Mouse (Mus musculus) ES-E14 (cell line): ENCODE measurements around the gene Zfp609. TPM values are rescaled to one million over a fixed set of nuclear protein-coding genes. Genes with fewer than 3 reads are reported as not detected.

Experiments
- DNase-seq: peaks from one replicate; pipeline ENCODE4 v3.0.0-alpha.2; 2013; ENCODE audit warnings: low read depth, low spot score
- H3K27ac ChIP-seq: 2 replicates; pipeline ENCODE4 v1.5.1; 2012; ENCODE audit warnings: low read depth, mild to moderate bottlenecking, low read length, moderate library complexity, mixed read lengths; ENCODE audit not compliant: poor library complexity, insufficient read depth, severe bottlenecking
- H3K36me3 ChIP-seq: 2 replicates; pipeline ENCODE4 v1.6.1; 2012; ENCODE audit warnings: mild to moderate bottlenecking, low read length, moderate library complexity, mixed read lengths; ENCODE audit not compliant: control insufficient read depth, poor library complexity, insufficient read depth, severe bottlenecking
- H3K4me1 ChIP-seq, 2 experiments: fragments of 150-350 bp in 1 of 2; sonication (generic) in 1 of 2; 2 replicates each; pipeline ENCODE4 v1.6.1; 2012; ENCODE audit warnings: low read length in 2 of 2, mild to moderate bottlenecking in 1 of 2, mixed read lengths in 1 of 2; ENCODE audit not compliant: control insufficient read depth in 2 of 2, insufficient read depth in 2 of 2, poor library complexity in 1 of 2
- H3K4me3 ChIP-seq, 2 experiments: fragments of 150-350 bp in 1 of 2; sonication (generic) in 1 of 2; 2 replicates each; pipeline ENCODE4 v1.5.1; 2012; ENCODE audit warnings: low read length in 2 of 2, low read depth in 1 of 2, mild to moderate bottlenecking in 1 of 2, mixed read lengths in 1 of 2; ENCODE audit not compliant: insufficient read depth in 1 of 2, poor library complexity in 1 of 2, severe bottlenecking in 1 of 2
- H3K9ac ChIP-seq: 2 replicates; pipeline ENCODE4 v1.6.1; 2012; ENCODE audit warnings: low read depth, mild to moderate bottlenecking, low read length, mixed read lengths; ENCODE audit not compliant: poor library complexity, insufficient read depth, severe bottlenecking
- H3K9me3 ChIP-seq: fragments of 150-350 bp; sonication (generic); 2 replicates; pipeline ENCODE4 v1.6.1; 2012; ENCODE audit warnings: low read depth, mild to moderate bottlenecking, low read length; ENCODE audit not compliant: control insufficient read depth, insufficient read depth
- CHD2 ChIP-seq: IDR thresholded peaks from 2 replicates; pipeline ENCODE4 v1.6.1; 2014; ENCODE audit warnings: mild to moderate bottlenecking, low read depth, low read length, inconsistent platforms
- HCFC1 ChIP-seq: IDR thresholded peaks from 2 replicates; pipeline ENCODE4 v1.6.1; 2012; ENCODE audit warnings: low read length, inconsistent platforms, borderline replicate concordance; ENCODE audit not compliant: insufficient read depth
- MAFK ChIP-seq: IDR thresholded peaks from 2 replicates; pipeline ENCODE4 v1.6.1; 2014; ENCODE audit warnings: mild to moderate bottlenecking, low read depth, low read length, inconsistent platforms; ENCODE audit not compliant: insufficient read depth
- ZC3H11A ChIP-seq: IDR thresholded peaks from 2 replicates; pipeline ENCODE4 v1.6.1; 2012; ENCODE audit warnings: low read depth, mild to moderate bottlenecking, inconsistent platforms, low read length, borderline replicate concordance
- ZNF384 ChIP-seq: IDR thresholded peaks from 2 replicates; pipeline ENCODE4 v1.6.1; 2012; ENCODE audit warnings: low read depth, low read length, inconsistent platforms
- in situ Hi-C, 2 experiments: fragments of 600-800 bp; cut with MboI; formaldehyde crosslinking; loops; one replicate each; pipeline ENCODE4 v1.15.1; 2025; ENCODE audit warnings: low sequenced_read_pairs in 2 of 2, inconsistent platforms in 1 of 2; ENCODE audit not compliant: unreplicated experiment in 2 of 2
- total RNA-seq: library from RNA; depleted of rRNA; stranded (reverse); fragments of 300-350 nt; gene quantifications from 2 replicates; pipeline ENCODE4 v1.2.3, GENCODE M21; 2012

Gene Zfp609
- total RNA-seq, 1 experiment: 9.9 TPM

DNA sequence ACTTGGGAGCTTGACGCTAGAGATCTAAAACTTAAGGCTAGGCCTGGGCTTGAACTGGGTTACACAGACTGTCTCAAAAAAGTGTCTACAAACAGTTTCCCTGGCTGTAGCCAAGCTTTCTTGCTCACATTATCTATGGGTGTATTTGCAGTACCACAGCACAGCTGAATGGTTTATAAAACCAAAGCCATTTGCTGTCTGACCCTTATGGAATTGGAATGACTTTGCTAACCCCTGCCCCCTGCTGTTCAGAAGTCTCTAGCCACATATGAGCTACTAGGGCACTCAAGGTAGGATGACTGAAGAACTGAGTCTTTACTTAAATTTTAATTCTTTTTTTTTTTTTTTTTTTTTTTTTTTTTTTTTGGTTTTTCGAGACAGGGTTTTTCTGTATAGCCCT is 2.0 kb upstream of the Zfp609 start:
- H3K9me3 ChIP-seq: no peaks in the 10 kb centered on the region
- peaks cover 7 to 9% of the 10 kb centered on the region in 2 experiments for H3K4me1 ChIP-seq
- H3K4me3 ChIP-seq: no peak overlapping the region
- H3K9ac ChIP-seq: no peak overlapping the region
- H3K36me3 ChIP-seq: no peaks in the 10 kb centered on the region
- in situ Hi-C loops: no loop called here
- DNase-seq: no peak
- TF ChIP-seq ZNF384 (peak; percentile 62; the same call in 1 of the 2 replicates), MAFK (no peak)
- H3K27ac ChIP-seq: no peak overlapping the region

GRCm38 (mm10) chr9:65828511-65828910 is 1.1 kb upstream of the Zfp609 start:
- Histone ChIP-seq H3K9ac (peak overlapping the region; percentile 81; the same call in 1 of the 2 replicates), H3K27ac (no peak overlapping the region; the same call in 1 of the 2 replicates), H3K4me3 (peak overlapping the region; percentile 62 to 95; a peak in 3 of 4 replicates), H3K4me1 (peaks cover 7 to 9% of the 10 kb centered on the region in 2 experiments), H3K9me3 (no peaks in the 10 kb centered on the region), H3K36me3 (no peaks in the 10 kb centered on the region)
- TF ChIP-seq HCFC1: no peak
- in situ Hi-C loops: no loop called here
- DNase-seq: no peak

GRCm38 (mm10) chr9:65828016-65828403 is 646 bp upstream of the Zfp609 start:
- no peaks in the 10 kb centered on the region for H3K36me3 ChIP-seq
- DNase-seq: no peak
- peaks cover 9% of the 10 kb centered on the region in 2 experiments for H3K4me1 ChIP-seq

GRCm38 (mm10) chr9:65826588-65827343 is 598 bp downstream of the Zfp609 start:
- DNase-seq: peak; percentile 38
- H3K4me1 ChIP-seq: peaks cover 9% of the 10 kb centered on the region in 2 experiments
- H3K27ac ChIP-seq: peak overlapping the region; percentile 98
- no peak for TF ChIP-seq MAFK
- TF ChIP-seq HCFC1: no peak
- no peak for TF ChIP-seq CHD2
- no peak for TF ChIP-seq ZC3H11A
- no peak for TF ChIP-seq ZNF384
- no peaks in the 10 kb centered on the region for H3K36me3 ChIP-seq
- in situ Hi-C loops: no loop called here
- H3K4me3 ChIP-seq: peak overlapping the region; percentile 94 to 95
- H3K9me3 ChIP-seq: no peaks in the 10 kb centered on the region
- peak overlapping the region; percentile 81 for H3K9ac ChIP-seq

More at GRCm38 (mm10) chr9:65828016-65828403, 646 bp upstream of the Zfp609 start:
- Histone ChIP-seq H3K27ac (no peak overlapping the region; the same call in 1 of the 2 replicates), H3K9me3 (no peaks in the 10 kb centered on the region), H3K4me3 (peak overlapping the region; percentile 62 to 95), H3K9ac (peak overlapping the region; percentile 81; the same call in 1 of the 2 replicates)
- in situ Hi-C loops: no loop called here
- no peak for TF ChIP-seq ZNF384
- no peak for TF ChIP-seq ZC3H11A
- no peak for TF ChIP-seq HCFC1
- no peak for TF ChIP-seq CHD2
- no peak for TF ChIP-seq MAFK

DNA sequence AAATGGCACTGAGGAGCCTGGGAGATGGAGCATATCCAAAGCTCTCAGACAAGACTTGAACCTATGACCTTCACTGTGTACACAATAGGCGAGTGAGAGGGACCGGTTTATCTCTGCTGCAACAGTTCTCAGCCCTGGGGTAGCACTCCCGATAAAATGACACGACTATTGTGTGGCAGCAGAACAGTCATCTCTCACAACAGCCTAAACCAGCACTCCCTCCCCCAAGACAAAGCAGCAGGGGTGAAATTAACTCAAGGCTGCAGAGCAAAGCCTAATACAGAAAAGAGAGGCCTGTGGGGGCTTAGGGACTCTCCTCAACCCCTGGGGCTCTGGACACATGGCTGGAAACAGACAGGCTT is 1.2 kb downstream of the Zfp609 start:
- no peak for DNase-seq
- peak overlapping the region; percentile 94 to 95 for H3K4me3 ChIP-seq
- peak overlapping the region; percentile 81 for H3K9ac ChIP-seq
- H3K36me3 ChIP-seq: no peaks in the 10 kb centered on the region
- TF ChIP-seq HCFC1 (no peak), ZC3H11A (no peak), ZNF384 (no peak), MAFK (no peak)
- no peaks in the 10 kb centered on the region for H3K9me3 ChIP-seq
- peak overlapping the region; percentile 68; the same call in 1 of the 2 replicates for H3K27ac ChIP-seq
- H3K4me1 ChIP-seq: peaks cover 9% of the 10 kb centered on the region in 2 experiments
- in situ Hi-C loops: no loop called here
